Mouse (Mus musculus): ENCODE measurements around the gene Ahsg.

The Ahsg gene

DNA sequence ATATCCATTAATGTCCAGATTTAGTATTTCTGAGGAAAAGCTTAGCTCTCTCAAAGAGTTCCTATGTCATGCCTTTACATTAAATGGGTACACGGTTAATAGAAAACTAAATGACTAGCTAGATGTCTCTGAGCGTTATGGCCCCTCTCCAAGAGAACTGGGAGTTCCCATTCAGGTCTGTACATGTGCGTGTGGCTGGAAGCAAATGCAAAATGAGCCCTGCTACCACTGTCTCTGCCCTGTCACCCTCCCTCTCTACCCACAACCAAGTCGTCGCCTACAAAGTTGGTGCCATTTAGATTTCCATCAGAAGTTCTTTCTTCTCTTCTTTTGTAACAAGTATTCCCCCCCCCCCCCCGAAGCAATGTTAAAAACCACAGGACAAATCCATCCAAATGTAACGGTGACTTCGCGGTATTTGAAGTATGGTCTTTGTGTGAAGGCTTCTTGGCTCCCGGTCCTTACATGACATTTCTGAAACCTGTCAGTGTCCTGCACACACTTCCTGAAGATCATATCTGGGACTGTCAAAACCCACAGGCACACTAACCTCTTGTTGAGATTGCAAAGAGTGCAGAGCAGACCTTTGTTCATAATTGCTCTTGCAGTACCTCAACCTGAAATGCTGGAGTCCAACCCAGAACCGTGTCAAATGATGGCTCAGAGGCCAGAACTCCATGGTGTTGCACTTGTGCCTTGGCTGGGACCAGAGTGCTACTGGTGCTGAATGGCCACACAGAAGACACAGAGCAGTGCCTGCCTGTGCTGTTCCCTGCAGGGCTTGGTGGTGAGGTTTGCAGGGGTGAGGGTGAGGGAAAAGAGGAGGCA, at the start of gene Ahsg:
Gene Ahsg (plus strand): TSS at position 595 of the 828 bp plus-strand sequence.
- peak in 1 of 2 experiments; percentile 11 for DNase-seq

DNA sequence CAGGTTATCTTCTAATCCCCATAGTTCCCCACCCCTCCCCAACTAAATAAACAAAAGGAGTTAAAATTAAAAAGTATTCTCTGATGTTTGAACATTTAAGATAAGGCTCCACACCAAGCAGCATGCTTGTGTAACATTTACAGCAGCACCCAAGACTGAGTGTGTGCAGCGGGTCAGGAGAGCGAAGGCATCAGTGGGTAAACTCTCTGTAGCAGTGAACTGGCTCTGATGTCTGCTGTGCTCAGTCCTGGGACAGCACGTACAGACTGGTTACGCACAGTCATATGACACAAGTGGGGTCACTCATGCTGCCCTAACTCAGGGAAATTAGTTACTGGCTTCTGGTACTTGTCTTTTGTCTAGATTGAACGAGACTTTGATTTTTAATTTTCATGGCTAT, 48.2 kb upstream of the Ahsg start:
- no peak for DNase-seq

DNA sequence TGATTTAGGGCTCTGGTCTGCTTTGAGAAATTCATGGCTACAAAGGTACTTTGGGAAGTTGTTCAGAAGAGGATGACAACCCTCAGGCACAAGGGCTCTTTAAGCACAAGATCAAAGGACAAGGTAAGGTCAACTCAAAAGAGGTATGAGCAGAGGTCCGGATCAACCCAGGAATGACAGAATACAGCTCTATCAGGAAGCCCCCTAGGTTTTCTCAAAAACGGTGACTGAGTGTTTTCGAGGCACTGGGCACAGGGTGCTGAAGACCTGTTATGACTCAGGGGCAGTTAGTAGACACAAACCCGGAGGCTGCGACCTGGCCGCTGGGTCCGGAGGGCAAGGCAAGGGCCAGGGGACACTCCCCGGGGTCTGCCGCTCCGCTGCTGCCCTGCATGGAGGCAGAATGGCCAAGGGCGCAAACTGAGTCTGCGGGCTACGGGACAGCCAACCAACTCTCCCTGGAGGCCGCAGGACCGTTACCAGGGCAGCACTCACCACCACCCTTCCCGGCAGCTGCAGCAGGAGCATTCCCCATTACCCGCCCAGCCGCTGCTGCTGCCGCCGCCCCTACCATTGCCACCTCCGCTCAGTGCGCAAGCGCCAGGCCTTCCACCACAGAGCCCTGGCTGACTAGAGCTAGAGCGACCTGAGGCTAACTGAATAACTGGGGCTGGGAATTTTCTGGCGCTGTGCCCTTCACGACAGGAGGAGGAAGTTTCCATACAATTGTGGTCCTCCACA, 46.8 kb upstream of the Ahsg start:
- DNase-seq, result peak; percentile 94 to 95

DNA sequence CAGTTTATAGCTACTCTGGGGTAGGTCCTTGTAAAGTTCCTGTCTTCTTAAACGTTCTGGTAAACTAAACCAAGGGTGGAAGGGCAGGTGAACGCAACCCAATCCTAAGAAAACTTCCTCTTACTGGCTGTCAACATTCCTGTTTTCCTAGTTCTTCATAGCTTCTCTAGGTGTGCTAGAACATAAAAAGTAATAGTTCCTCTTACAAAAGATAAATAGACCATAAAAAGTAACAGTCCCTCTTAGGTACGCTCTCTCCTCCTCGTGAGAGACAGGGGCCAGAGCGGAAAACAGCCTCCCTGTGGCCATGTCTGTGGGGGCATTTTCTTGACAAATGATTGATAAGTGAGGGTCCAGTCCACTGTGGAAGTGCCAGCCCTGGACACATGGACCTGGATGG, 46.2 kb upstream of the Ahsg start:
- DNase-seq, result no peak

DNA sequence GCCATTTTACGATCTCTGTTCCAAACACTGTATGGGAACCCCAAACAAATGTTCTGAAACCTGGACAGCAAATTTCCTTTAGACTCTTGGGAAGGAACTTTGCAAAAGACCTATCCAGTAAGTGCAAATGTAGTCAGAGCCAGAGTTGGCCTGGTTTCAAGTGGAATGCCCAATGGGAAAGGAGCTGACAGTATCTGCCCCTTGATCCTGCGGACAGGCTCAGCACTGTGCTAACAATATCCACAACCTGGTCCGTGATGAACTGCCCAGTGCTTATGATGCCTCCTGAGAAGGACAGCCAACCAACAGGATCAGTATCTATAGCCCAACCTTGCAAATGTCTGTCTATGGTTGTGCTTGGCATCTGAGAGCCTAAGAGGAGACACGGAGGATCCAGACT, 45.6 kb upstream of the Ahsg start:
- peak; percentile 64 to 78 for DNase-seq

DNA sequence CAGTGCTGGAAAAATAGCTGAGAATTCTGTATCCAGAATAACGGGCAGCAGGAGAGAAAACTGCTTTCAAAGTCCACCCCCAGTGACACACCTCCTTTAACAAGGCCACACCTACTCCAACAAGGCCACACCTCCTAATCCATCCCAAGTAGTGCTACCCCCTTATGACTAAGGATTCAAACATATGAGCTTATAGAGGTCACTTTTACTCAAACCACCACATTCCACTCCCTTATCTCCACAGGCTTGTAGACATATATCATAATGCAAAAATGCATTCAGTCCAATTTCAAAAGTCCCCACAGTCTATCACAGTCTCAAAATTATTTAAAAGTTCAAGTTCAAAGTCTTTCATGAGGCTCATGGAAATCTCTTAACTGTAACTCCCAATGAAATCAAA, 43.4 kb upstream of the Ahsg start:
- DNase-seq, result no peak

DNA sequence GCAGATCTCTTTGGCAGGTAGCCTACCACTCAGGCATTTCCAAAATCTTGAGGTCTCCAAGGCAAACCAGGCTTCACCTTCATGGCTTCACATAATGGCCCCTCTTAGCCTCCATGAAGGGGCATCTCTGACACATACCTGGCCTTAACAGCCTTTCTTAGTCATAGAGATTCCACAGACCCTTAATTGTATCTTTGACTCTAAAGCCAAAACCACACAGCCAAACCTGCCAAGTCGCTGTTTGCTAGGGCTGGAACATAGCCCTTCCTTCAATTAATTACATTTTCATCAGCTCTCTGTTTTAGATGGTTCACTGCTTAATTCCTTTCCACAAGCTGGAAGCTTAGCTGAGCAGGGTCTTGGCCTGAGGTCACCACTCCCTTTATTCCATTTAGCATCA, 42.7 kb upstream of the Ahsg start:
- DNase-seq, result no peak

DNA sequence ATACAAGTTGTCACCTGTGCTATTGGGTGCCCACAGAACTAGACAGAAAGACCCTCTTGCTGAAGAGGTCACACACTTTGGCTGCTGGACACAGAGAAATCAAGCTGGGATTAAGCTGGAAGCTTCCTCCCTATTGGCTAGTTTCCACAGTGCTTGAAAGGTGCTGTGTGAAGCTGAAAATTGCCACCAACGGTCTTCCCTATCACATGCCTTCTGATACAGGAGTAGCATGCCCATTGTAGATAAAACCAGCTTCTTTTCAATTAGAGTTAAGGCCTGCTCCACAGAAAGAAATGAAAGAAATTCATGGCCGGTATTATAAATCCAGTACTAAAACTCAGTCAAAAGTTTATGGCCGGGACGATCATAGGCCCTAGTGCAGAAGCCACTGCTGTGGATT, 38.4 kb upstream of the Ahsg start:
- DNase-seq, result no peak

DNA sequence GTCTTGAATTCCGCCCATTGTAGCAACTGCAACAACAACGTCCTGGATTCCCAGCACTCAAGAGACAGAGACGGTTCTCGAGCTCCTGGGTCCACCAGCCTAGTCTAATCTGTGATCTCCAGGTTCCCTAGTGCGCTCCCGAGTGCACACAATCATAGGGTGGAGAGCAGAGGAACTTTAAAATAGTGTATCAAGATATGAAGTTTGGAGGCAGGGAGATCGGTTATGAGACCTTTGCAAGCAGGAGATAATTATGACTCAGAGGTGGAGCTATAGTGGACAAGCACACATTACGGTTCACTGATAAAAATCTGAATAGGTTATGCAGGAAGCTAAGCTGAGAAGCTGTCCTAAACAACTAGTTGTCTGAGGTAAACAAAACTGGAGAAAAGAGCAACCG, 34.3 kb upstream of the Ahsg start:
- no peak for DNase-seq

DNA sequence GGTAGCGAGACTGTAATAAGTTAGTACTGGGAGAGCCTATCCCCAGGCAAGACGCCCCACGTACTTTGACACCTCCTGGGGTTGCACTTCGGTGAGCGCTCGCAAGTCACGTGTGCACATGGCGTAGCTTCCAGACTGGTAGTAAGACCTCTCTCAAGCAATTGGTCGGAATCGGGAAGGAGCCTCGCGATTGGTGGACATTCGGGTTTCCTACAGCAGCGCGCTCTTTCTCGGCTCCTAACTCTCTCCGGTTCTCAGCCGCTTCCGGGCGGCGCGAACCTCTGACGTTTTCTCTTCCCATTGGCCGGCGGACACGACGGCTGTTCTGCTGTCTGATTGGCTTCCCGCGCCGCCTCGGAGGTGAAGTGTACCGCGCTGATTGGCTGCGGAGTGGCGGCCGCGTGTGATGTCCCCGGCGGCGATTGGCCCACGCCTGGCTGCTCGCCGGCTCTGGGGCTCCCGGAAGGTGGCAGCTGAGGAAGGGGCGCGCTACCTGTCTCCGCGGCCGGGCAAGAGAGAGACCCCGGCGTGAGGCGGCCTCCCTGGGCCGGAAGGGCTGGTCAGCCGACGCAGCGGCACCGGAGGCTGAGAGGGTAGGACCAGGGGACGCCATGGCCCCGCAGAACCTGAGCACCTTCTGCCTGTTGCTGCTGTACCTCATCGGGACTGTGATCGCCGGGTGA, 33.5 kb upstream of the Ahsg start, which contains the start of the genes Tbccd1 and Dnajb11:
Gene Tbccd1 (minus strand): TSS at position 239 of the 683 bp plus-strand sequence.
Gene Dnajb11 (plus strand): TSS at position 415 of the 683 bp plus-strand sequence.
- DNase-seq, result peak; percentile 99 to 100

DNA sequence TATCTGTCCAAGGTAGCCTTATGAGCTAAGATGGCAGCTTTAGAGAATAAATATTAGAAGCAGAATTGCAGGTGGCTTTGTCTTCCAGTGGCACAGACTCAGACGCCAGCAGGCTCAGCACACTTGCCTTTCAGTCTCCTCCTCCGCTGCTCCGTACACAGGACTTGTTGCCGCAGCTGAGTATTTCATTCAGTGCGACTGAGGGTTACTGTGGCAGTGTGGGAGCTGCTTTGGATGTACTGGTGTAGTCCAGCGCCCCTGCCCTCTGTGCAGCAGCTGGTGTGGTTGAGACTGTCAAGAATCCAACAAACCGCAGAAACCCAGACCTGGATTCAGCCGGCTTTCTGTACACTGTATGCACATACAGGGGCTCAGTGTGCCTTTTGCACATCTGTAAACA, 18.7 kb upstream of the Ahsg start:
- DNase-seq, result no peak

DNA sequence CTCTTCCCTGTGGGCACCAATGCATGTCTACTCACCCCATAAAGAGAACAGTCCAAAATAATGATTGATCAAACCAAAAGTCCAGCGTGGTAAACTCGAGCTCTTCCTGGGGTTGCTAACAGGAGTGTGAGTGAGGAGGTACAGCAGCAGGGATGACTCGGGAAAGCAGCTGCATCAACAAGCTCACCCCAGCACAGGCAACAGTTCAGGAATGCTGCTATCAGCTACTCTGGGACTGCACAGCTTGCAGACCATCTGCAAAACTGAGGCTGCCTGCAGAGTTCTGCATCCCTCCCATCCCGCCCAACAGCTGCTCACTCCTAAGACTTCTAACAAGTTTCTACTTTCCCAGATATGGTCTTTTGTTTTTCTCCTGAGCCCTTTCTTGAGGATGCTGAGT, 17.7 kb upstream of the Ahsg start:
- no peak for DNase-seq

DNA sequence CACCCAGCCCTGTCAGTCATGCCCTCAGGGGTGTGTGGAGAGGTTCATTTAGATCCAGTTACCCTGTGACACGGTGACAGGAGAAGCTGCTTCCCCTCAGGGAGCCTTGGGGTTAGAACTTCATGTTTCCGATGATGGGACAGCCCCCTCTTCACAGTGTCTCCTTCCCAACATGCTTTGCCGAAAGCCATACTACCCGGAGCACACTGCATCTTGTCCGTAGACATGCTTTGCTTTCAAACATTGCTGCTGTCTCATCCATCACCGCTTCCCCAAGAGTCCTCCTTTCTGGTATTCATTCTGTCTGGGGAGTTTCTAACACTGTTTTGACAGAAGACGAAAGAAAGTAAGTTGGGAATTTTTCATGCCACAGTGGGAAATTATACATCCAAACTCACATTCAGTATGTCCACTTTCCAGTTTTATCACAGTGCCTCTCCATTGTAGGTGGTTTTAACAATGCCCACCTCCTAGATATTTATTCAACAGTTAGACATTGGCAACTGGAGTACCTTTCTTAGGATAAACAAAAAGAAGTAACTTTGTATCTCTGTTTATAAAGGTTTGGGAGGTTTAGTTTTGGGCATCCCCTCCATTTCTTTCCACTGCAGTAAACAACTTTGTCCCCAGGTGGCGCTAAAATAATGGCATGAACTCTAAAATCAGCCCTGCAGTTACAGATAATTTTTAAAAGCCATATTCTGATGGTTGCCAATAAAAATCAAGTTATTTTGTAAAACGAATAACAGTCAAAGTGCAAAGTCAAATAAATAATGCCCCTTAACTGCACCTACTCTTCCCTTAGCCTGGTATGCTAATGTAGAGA, 14.6 kb upstream of the Ahsg start:
- DNase-seq, result peak in 1 of 2 experiments; percentile 60

DNA sequence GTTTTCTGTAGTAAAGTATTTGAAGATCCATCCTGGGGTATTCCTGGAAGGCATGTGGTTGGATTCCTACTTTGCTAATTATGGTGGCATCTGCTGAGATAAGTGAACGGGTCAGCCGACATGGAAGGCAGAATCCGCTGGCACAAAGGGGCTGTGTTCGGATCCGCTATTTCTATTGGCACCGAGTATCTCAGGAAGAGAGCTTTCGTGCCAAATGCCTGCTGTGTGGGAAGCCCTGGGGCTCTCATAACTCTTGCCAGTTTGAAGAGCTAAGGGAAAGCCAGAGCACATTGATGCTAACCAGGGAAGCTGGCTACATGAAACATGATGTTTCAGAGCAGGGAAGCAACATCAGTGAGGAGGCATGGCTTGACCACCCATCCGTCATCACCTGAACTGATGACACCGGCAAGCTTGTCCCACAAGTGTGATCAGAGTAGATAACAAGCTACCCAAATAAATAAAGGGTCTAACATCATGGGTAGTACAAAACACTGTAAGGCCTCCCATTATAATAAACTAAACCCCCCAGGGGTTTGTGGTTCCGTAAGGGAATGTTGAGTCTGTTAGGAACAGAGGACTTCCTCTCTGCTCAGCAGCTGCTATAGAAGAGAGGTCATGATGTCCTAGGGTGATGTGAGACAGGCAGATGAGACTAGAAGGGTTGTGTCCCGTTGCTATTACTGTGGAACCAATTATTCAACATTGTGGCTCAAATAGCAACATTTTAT, 13.3 kb upstream of the Ahsg start:
- no peak for DNase-seq

DNA sequence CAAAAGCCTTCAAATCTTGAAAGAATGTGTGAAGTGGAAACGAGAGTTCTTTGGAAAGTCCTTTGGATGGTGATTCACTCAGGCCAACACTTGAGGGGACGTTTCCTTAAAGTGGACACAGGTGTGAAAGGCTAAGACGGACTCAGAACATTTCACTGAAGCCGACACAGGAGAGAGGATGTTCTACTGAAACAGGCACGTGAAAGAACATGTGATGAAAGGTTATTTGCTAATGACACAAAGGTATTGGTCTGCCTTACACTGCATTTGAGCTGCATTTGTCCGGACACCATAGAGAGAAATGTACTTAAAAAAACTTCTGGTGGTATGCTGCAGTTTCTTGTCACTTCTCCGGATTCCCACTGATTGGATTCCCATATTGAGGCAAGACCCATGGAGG, 12.4 kb upstream of the Ahsg start:
- no peak for DNase-seq

DNA sequence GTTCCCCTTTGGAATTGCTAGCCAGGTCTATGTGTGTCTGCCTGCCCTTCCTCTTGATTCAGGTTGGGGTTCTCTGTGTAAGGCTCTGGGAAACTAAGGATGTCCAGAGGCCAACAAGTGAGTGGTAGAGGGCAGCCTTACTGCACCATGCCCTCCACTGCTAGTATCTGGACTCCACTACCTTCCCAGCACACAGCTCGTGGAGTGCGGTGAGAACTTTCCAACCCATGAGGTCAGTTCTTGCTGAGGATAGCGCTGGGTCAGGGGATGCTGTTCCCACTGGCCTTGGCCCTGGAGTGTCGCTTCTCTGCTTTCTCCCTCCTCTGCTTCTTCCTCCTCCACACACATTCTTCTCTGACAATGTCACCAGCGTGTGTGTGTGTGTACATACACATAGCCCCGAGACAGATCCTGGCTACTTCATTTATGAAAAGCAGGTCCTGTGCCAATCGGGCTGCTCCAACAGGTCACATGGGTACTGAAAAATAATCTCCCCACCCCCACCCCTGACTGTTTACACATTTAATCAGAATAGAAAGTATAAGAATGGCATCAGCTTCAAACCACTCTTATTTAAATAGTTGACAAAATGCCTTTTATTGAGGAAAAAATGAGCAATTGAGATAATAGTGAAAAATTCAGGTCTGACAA, 11.0 kb upstream of the Ahsg start:
- DNase-seq, result no peak

DNA sequence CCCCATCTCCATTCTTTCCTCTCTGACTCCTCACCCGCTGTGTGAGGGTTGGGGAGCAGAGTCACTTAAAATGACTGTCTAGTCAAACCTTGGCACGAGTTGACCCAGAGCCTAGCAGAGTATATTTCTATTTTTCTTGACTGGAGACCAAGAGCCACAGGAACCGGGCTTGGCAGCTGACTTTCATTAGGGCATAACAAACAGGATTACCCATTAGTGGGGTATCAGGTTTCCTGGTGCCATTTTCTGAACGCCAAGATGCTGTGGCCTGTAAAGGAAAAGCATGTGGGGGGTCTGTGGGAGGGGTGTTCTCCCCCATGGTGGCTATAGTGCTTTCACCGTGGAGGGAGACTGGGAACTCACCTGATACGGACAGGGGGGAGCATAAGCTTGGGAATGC, 10.2 kb upstream of the Ahsg start:
- no peak for DNase-seq

DNA sequence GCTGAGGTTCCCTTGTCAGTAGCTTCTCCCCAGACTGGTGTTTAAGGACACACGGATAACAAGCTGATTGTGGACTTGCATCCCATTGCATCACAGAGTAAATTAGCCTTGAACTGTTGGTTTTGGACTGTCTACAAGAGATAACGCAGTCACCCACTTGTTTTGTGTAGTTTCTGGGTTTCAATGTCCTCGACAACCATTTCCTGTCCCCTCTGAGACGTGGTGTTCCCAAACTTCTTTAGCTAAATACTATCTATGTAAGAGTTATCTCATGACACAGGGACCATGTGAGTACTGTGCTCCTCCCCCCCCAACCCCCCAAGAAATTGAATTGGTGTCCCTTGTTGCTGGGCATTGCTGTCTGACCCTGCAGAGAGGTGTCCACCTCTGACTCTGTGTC, 9.6 kb upstream of the Ahsg start:
- DNase-seq, result no peak

DNA sequence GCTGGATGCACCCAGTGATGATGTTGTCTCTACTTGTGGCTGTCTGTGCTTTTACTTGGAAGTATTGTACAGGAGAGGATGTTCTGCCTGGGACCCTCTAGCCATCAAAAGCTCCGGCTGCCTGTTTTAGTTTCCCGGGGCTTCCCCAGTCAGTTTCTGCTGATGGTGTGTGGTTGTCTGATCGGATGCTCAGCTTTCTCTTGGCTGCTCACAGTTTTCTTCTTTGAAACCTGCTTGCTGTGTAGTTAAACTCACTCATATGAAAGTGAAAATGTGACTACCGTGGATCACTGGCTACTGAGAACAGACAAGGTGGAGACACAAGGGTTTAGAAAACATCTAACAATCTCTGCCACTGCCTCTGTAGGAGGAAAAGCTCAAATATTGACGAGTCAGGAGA, 7.6 kb upstream of the Ahsg start:
- no peak for DNase-seq

DNA sequence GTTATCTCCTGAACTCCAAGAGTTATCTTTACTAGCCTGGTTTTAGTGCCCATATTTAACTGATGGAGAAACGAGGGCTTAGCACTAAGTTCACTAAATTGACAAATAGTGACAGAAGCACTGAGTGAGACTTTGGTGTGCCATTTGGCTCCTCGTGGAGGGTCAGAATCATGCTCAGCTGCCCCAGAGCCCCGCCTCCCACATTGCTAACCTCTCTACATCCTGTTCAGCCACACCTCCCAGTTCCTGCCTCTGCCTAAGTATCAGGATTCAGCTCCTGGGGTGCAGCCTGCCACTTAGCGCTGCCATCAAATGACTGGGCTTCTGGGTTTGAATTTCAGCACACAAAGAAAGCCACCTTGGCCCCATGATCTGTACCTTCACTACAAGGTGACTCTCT, 5.7 kb upstream of the Ahsg start:
- DNase-seq, result no peak

DNA sequence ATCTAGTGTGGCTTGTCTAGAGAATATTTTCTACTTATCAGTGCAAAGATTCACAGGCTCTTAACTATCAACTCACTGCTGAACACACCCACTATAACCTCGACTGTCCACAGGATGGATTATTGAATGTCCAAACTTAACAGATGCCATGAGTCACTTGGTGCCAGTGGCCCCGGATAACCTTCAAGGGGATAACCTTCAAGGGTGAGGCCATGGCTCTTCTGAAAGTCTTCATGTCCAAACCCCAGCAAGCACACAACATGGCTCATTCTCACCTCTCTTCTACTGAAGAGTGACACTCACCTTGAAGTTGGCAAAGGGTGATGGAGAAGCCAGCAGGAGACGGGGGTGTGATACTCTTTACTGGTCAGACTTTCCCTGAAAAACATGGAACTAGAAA, 4.4 kb upstream of the Ahsg start:
- no peak for DNase-seq

Measured in kidney, postnatal 25 days (tissue).